Mouse (Mus musculus) embryo, embryonic 11.5 days (tissue): ENCODE results near the gene Arhgap22.

ENCODE experiments used
- DNase-seq: peaks from one replicate; pipeline ENCODE4 v3.0.0-alpha.2; 2012; ENCODE audit warnings: low read depth, low spot score

Arhgap22 gene

DNA sequence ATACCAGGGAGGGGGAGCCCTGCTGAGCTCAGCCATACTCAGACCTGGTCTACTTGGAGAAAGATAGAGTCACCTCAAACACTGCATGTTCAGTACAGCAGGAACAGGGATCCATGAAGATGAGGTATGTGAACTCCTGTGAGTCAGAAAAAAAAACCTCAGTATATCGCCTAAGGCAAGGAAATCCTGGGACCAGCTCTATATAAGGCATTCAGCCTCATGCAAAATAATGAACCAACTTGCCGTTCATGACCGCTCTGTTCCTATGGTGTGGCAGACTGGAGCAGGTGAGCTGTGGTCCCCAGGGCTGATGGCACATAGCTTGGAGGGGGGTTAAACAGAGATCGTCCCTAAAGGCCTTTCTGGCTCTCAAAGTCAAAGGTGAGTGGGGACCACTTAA is 68.6 kb downstream of the Arhgap22 start:
- no peak for DNase-seq

DNA sequence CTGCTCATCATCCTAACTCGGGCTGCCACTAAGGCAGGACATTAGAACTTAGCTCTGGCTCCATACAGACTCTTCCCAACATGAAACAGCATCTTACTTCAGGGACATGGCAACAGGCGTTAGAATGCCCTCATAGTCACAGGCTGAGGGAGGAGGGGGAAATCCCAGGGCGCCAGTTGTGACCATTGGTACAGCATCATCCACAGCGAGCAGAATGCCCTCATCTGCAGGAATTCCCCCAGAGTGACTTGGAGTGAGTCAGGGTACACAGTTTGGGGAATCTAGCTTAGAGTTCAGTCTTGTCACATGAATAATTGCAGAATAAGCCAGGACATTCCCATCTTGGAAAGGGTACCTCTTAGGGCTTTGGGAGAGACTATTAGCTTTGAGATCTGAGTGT is 74.1 kb downstream of the Arhgap22 start:
- no peak for DNase-seq

DNA sequence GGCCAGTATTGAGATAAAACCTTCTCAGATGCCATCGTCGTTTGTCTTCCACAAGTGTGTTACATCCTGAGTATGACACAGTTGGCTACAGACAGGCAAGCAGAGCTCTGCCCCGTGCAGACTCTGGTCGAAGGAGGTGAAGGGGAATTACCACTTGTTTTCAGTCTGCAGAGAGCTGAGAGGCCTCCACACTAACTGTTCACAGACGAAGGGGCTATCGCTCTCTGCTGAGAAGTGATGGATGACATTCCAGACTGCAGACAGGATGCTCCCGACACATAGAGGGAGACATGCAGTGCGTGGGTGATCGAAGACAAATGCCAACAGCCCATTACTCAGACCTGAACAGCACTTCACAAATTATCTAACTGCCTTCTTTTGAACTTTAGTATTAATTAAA is 76.2 kb downstream of the Arhgap22 start:
- DNase-seq: no peak

DNA sequence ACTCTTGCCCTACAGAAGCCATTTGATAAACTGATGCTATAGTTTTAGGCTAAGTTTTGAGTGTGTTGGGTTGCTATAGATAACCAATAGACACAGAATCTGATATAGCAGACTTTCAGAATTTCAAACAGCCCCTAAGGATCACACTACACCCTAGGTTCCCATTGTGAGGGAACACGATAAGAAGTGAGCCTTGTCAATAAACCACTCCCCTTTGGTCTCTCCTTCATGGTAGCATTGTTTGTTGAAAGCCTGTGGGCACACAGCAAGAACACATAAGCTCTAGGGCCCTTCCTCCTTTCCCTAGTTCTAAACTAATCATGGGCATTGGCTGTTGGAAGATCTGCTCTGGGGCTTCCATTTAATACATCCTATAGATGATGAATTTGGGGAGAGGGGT is 80.7 kb downstream of the Arhgap22 start:
- DNase-seq: no peak

DNA sequence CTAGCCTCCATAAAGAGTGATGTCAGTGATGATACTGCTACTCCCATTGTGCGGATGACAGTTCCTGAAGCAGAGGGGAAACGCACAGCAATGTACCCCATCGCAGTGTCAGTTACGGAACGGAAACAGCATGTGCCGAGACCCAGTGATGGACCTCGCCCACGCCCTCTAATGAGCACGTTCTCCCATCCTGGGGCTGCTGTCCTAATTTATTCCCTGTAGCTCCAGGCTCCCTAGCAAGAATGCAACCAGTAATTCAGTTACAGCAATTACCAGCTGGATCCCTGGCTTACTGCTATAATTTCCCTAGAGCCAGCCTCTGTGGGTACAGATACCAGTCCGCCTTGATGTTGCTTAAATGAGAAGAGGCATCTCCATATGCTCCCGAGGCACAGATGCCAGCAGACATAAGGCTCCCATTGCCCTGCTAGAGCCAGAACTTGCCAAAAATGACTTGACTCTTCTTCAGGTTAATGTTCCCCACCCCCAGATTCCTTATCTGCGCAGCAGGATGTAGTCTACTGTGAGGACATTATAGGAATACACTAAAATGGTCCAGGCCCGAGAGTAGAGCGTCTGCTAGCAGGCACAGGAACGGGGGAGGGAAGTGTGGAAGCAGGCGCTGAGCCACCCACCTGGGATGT is 83.0 kb downstream of the Arhgap22 start:
- no peak for DNase-seq

DNA sequence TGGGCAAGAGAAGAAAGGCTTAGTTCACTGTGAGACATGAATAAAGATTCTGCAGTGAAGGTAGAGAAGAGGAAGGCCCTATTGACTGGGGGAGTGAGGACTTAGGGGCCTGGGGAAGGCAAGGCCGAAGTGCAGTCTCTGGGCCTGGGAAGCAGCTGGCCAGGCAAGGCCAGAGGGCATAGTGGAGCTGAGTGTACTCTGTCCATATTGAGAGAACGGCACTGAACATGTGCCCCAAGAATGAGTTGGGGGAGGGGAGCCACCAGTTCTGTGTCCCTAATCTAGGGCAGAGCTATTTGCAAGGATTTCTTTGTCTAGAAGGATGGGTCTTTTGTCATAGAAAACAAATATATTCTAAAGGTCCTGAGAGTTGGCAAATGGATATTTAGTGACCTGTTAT is 86.8 kb downstream of the Arhgap22 start:
- no peak for DNase-seq

DNA sequence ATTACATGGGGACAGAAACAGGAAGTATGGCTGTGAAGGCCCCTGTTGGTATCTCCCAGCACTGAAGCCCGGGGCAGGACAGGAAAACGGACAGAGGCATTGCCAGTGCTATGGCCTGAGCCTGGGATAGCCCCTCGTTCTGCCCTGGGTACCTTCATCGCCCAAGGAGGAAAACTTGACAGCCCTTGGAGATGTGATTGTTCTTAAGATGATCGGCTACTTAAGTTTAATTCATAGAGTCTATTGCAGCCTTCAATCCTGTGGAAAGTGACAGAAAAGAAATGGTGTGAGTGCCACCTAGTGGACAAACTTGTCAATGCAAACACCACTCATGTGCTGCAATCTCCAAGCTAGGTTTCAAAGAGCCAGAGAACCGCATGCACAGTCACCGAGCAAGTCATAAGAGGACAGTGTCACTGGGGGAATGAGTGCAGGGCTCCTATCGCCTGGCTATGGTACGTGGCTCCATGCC is 89.6 kb downstream of the Arhgap22 start:
- DNase-seq: peak; percentile 75

DNA sequence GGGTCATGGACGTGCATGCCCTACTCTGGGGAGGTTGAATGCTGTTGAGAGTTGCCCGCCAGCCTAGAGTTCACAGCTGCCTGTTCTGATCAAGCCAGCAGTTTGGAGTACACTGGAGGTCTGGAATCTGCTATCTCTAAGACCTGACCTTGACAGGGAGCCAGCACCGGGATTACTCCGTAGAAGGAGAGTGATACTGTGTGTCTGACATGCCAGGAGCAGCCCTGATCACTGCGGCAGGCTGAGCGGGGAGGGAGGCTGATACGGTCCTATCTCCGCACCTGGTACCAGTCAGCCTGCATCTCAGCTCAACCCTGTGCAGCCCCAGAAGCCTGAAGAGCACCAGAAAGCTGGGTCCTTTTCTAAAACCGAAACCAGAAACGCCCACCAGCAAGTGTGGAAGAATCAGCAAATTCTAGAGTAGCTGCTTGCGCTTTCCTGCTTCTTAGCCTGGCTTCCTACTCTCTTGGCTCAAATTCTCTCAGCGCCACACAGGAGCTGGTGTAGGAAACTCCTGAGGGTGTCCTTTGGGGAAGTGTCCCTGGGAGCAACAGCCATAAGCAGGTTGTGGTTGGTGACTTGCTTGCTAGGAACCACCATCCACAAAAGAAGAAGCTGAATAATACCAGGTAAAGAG is 91.9 kb downstream of the Arhgap22 start:
- DNase-seq: no peak

DNA sequence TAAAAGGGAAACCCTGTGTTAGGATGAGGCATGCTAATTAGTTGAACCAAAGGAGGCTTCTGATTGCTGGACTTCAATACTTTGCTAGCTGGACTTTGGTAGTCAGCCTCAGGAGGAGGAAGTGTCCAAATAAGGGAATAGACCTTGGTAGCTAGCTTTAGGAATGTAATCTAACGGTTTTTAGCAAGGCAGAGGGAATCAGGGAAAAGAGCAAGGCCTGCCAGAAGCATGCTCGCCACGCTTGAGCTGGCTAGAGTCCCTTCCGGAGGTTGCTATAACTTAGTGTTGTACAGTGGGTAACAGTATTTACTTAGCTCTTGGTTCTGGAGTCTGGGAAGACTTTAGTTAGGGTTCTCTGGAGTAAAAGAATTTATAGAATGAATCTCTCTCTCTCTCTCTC is 96.9 kb downstream of the Arhgap22 start:
- no peak for DNase-seq

DNA sequence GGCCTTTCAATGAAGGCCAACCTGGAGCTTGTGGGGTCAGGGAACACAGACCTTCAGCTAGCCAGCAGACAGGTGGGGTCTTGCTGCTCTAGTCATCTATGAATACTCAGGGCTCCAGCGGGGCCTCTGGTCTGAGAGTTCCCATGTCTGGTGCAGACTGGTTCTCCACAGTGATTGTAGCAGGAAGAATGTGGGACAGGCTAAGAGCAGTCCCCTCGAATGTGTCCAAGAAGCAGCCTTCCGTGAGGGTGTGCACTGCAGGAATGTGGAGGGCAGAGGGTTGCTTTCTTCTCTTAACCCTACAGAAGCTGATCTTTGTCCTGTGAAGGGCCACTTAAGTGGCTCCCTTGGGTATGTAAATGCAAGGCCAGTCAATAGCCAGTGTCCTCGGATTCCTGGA is 98.5 kb downstream of the Arhgap22 start:
- no peak for DNase-seq

DNA sequence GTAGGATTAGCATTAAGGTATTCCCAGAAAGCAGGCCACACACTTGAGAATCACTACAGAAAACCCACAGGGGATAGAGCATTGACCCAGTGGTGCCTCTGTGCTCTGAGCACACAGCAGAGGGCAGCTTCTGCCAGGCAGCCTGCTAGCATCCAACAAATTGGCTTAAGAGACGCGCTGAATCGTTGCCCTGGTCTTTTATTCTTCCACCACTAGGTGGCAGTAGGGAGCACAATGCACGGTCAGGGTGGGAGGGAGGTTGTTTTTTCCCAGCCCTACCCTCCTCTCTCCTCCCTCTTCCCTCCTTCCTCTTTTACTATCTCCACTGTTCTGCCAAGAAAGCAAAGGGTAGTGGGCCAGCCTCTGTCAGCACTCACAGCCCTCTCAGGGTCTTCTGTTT is 99.8 kb downstream of the Arhgap22 start:
- DNase-seq: peak; percentile 72

DNA sequence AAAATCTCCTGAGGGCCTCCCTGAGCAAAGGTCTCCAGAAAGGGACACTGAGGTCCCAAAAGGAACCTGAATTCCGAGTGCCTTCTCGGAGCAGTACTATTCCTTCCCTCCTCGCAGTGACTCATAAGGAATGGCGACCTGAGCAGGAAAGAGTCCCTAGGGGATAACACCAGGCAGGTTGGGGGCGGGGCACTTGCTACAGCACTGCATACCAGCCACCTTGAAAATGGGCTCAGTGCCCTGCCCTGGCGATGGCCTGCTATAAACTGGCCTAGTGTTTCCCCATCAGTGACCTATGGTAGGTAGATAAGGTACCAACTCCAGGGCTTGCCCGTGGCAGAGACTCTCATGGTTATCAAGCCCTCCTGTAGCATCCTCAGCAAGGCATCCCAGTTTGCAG is 100.3 kb downstream of the Arhgap22 start:
- no peak for DNase-seq

DNA sequence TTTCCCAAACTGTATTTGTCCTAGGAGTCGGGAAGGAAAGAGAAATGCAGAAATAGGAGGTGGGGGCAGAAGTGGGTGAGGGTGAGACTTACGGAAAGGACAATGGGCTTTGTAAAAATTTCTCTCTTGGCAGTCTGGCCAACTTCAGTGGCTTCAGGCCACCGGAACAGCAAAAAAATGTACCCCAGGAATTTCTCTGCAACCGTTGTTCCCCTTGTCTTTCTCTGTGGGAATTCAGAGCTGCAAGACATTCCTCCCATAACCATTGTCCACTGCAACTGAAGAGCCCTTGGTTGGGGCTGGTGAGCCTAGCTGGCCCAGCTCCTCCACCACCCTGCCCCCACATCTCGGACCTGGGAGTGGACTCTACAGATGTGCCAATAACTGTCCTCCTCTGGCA is 101.3 kb downstream of the Arhgap22 start:
- DNase-seq: no peak

DNA sequence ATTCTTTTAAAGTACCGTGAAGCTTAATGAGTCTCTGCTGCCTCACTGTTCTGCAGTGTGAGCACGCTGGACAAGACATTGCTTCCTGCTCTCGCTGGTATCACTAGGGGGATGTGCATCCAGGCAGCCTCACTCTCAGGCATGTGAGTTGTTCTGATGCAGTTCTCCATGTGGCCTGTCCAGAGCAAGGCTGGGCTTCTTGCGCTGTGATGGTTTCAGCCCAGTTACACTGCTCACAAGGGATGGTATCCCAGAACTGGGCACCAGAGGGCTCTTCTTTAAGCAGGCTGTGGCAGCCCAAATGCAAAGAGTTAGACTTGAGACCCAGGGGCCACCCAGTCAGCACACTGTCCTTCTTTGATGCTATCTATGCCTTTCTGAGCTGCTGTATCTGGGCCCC is 101.9 kb downstream of the Arhgap22 start:
- DNase-seq: no peak

DNA sequence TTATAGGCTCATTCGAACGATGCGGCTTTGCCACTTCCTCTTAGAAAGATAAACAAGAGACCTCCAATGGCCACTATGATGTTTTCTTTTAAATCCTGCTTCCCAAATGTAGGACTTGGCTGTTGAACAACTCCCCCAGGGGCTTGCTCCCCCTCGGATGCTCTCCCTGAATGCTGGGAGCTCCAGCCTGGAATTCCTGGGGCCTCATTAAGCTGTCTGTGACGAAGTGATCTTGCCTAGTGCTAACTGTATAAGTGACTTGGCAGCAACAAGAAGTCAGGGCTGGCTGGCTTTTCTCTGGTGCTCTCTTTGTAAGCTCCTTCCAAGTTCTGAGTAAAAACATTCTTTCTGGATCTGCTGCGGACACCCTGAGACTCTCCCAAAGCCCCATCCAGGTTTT is 104.1 kb downstream of the Arhgap22 start:
- no peak for DNase-seq

DNA sequence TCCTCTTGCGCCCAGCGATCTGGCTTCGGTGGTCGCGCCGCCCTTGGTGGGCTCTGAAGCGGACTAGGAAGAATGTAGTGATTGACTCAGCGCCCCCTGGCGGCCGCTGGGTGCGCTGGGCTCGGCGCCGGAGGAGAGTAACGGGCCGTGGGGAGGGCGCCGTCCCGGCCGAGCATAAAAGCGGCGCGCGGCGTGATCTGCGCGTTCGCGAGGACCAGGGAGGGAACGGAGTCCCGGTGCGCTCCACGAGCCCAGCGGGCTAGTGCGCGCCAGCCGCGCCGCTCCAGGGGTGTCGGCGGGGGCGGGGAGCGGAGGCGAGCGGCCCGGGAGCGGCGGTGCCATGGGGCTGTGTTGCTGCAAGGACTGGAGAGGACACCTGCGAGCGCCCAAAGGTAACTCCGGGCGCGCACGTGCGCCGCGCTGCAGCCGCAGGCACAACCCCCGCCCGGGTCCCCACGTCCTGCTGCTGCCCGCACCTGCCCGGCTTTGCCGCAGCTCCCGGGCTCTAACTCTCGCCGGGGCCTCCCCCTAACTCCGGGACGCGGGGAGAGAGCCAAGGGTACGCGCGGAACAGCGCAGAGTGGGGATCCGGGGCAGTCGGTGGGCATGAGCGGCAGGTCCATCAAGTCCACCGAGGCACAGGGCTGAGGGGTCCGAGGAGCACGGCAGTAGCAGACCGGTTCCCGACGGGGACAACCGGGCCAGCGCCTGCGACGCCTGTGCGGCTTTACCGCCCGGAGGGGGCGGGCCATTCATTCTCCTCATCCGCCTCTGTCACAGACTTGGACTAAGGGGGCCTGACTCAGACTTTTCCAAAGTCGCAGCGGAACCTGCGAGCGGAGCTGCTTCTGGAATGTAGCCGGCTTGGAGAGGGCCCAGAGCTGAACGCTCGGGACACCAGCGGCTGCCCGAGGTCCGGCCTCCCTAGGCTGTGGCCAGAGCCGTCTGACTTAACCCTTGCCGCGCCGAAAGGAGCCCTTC is 106.0 kb downstream of the Arhgap22 start:
- peak; percentile 74 for DNase-seq

DNA sequence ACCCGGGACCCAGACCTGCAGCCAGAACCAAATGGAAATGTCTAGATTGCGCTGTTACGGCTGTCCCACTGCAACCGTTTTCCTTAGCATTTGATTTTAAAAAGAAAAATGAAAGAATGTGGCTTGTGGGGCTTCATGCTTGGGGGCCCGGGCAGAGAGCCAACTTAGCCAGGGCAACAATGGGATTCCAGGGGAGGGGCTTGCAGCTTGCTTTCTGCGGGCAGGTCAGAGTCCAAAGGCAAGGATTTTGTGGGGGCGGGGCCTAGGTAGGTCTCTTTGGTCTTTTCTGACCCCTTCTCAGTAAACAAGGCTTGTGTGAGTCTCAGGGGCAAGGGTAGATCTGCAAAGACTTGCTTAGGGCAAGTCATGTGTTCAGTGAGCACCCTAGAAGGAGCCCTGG is 107.0 kb downstream of the Arhgap22 start:
- DNase-seq: no peak

DNA sequence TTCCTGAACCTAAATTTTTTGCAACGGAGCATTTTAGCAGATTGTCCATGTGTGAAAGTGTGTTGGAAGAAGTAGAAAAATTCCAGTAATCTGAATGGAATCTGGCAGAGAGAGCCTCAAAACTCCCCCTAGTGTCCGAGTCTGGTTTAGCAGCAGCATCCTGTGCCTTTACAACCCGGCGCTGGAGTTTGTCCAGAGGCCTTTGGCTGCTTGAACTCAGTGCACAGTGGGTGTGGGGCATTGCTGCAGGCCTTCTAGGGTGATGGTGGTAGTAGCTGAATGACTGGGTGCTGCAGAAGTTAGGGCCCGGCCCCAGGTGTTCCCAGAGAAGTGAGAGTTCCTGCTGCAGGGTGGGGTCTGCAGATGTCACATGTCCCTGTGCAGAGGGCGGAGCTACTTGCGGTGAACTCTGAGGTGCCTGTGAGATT is 108.8 kb downstream of the Arhgap22 start:
- peak; percentile 44 for DNase-seq

DNA sequence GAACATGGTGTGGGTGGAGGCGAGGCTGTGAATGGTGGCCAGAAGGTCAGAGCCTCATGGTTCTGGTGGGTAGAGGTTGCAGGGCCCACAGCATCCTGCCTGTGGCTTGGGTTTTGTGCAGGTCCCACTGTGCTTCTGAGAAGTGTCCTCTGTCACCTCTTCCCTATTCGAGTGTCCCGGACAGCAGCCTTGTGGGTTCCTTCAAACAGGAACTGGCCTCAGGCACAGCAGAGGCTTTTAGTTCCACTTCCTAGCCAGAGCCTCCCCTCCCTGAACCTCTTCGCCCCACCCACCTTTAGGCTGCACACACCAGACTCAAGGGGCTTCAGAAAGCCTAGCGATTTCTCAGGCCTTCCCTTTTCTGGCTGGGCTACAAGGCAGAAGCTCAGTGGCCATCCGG is 110.7 kb downstream of the Arhgap22 start:
- DNase-seq: no peak

DNA sequence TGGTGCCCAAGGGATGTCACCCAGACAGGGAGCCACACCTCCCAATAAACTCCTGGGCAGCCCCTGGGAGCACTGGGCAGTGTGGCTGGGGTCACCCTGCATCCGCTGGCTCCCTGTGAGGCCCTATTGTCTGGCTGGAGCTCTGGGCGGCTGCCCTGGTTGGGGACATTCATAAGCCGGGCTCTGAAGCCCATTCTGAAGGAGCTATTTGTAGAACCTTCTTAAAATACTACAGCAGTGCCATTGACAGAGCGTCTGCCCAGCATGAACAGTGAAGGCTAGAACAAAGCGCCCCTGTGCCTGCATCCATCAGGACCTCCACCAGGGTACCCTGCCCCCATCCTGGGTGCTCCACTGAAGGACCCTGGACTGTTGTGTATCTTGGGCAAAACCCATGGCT is 114.5 kb downstream of the Arhgap22 start:
- no peak for DNase-seq

DNA sequence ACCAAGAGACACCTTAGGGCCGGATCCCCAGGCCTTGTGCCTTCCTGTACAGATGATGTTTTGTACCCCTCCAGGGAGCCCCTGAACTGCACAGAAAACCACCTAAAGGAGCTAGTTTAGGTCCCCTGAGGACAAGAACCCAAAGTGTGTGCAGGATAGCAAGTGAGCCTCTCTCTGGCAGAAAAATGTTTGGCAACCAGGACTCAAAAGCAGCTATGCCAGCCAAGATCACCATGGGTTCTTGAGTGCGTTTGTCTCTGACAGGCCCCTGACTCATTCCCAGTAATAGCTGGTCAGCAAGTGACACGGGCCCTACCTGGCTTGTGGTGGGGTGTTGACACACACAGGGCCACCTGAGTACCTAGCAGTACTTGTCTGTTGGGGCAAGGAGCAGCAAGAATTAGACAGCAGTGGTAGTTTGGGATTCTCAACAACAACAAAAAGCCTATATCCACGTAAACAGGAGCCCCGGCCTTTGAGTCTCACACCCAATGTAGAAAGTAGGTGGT is 115.5 kb downstream of the Arhgap22 start:
- DNase-seq: no peak

DNA sequence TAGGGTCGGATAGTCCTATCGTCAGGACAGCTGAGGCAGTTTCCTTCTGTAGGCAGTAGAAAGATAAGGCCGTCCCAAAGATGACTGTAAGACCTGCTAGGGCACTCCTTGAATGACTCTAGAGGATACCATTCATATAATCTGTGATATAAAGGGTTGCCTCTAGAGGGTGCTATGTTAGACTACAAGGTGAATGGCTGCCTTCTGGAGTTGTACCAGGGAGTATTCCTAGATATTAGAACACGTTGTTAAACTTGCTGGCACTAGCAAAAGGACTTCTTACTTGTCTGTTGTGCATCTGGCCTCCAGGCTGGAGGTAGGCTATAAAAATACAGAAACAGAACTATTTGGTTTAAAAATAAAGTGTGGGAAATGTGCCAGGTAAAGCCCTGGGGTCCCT is 117.2 kb downstream of the Arhgap22 start:
- DNase-seq: no peak
